Mouse (Mus musculus) testis, adult 2 months (tissue): Measurements from ENCODE around the gene Lamtor3.

Experiments used
- CTCF ChIP-seq: fragments of 200-500 bp; IDR thresholded peaks from 2 replicates; pipeline ENCODE4 v1.5.1; 2012; ENCODE audit warnings: low read depth, mild to moderate bottlenecking, inconsistent platforms, low read length, moderate library complexity; ENCODE audit not compliant: control insufficient read depth, insufficient read depth, insufficient replicate concordance
- POLR2A ChIP-seq: fragments of 200-500 bp; IDR thresholded peaks from 2 replicates; pipeline ENCODE4 v1.6.1; 2012; ENCODE audit warnings: low read depth, mild to moderate bottlenecking, inconsistent platforms, low read length, moderate library complexity; ENCODE audit not compliant: control insufficient read depth

DNA sequence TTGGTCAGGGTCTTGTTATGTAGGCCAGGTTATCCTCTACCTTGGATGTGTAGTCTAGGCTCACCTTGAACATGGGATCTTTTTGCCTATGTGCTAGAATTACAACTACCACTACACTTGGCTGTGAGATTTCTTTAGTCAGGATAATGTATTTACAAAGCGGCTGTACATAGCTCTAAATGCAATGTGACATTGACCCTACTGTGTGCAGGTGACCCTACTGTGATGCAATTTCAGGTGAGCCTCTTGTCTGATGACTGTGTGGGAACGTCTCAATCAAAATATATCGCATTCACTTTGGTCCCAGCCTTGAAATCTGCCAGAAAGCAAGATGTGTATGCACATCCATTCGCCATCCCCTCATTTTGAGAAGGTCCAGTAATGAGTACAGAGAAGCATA is 40.0 kb downstream of the Lamtor3 start:
- no peak for TF ChIP-seq POLR2A
- TF ChIP-seq CTCF, result no peak
